Comparison of ENCODE assay signal across 27 mouse cellular contexts in the genomic region with DNA sequence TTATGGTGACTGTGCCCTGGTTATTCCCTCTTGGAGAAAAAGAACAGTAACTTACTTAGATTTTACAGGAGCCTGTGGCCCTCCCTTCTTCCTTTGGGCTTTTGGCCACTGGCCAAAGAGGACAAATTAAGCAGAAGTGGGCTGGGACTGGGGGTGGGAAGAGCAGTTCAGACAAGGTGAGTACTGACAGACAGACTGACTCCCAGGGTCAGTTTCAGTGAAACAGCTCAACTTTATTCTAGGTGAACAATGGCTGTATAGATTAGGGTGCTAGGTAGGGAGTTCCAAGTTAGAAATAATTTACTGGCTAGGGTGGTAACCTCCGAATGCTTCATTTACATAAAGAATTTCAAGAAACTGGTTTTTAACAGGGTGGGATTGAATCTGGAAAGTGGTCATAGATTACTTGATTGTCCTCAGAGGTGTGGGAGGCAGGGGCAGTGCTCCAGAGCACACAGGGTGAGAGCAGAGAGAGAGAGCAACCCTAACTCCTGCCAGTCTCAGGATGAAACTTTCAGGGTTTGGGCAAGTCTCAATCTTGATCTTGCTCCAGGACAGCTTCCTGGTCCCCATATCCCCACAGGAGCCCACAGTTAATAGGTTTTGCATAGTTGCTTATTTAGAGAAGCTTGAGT. TPM values are rescaled to one million over a fixed set of nuclear protein-coding genes. Genes with fewer than 3 reads are reported as not detected.
"Had no signal": no experiment of that assay in that cellular context is flagged by ENCODE, and none has a peak within 500 bp of the region (broad histone marks: within the 10 kb centered on the region; RNA-seq: fewer than 3 reads in every experiment).

No protein-coding gene starts in this region.

- H3K27me3 ChIP-seq: kidney, embryonic 15.5 days; liver, embryonic 12.5 days; liver, embryonic 15.5 days; midbrain, embryonic 13.5 days; neural tube, embryonic 13.5 days had no signal

- ATAC-seq: liver, embryonic 12.5 days; midbrain, embryonic 13.5 days; midbrain, embryonic 16.5 days had no signal

- H3K4me1 ChIP-seq: kidney, embryonic 15.5 days; liver, embryonic 12.5 days; liver, embryonic 15.5 days; midbrain, embryonic 10.5 days; midbrain, embryonic 13.5 days; neural tube, embryonic 13.5 days had no signal

- H3K4me3 ChIP-seq: kidney, embryonic 15.5 days; liver, embryonic 12.5 days; liver, embryonic 15.5 days; midbrain, embryonic 10.5 days; midbrain, embryonic 13.5 days; myocyte; neural tube, embryonic 13.5 days had no signal

- H3K9ac ChIP-seq: kidney, embryonic 15.5 days; liver, embryonic 12.5 days; liver, embryonic 15.5 days; midbrain, embryonic 13.5 days; neural tube, embryonic 13.5 days had no signal

- DNase-seq: kidney, adult 11 months; kidney, postnatal 10 days; layer of hippocampus, postnatal 36 days; left cerebral cortex, postnatal 4 days; liver; lung, adult 18-20 months; thymus, postnatal 25 days had no signal

- H3K36me3 ChIP-seq: kidney, embryonic 15.5 days; liver, embryonic 12.5 days; liver, embryonic 15.5 days; midbrain, embryonic 10.5 days; midbrain, embryonic 13.5 days; neural tube, embryonic 13.5 days had no signal

- H3K4me2 ChIP-seq: kidney, embryonic 15.5 days; liver, embryonic 12.5 days; liver, embryonic 15.5 days; midbrain, embryonic 13.5 days; neural tube, embryonic 13.5 days had no signal

- H3K9me3 ChIP-seq: kidney, embryonic 15.5 days; liver, embryonic 12.5 days; liver, embryonic 15.5 days; midbrain, embryonic 13.5 days; neural tube, embryonic 13.5 days had no signal

- H3K27ac ChIP-seq: kidney, embryonic 15.5 days; liver, embryonic 12.5 days; liver, embryonic 15.5 days; macrophage; midbrain, embryonic 10.5 days; midbrain, embryonic 13.5 days; neural tube, embryonic 13.5 days had no signal

RNA-seq across cellular contexts. Expression of gene Cyp4a29, which starts 5.3 kb away (rescaled TPM):
- total RNA-seq: layer of hippocampus, adult 8-10 months; layer of hippocampus, postnatal 10 days; layer of hippocampus, postnatal 36 days; left cerebral cortex, adult 8-10 months; left cerebral cortex, postnatal 14 days; left cerebral cortex, postnatal 4 days; megakaryocyte, adult 5-6 weeks; monocyte, adult 5-6 weeks; neutrophil, adult 5-6 weeks had no signal
- polyA plus RNA-seq: kidney, embryonic 15.5 days; liver, embryonic 12.5 days; liver, embryonic 15.5 days; lung, embryonic 16.5 days; macrophage; midbrain, embryonic 10.5 days; midbrain, embryonic 13.5 days; midbrain, embryonic 16.5 days; myocyte; neural tube, embryonic 13.5 days; small intestine, adult 2 months; spleen, adult 2 months; thymus, postnatal 0 days had no signal
